Mouse (Mus musculus) heart, postnatal 10 days (tissue): ENCODE data around the gene Tdpoz2. TPM values are rescaled to one million over a fixed set of nuclear protein-coding genes. Genes with fewer than 3 reads are reported as not detected.
"Not testable (repeated sequence)": the region's sequence is repeated elsewhere in the genome, so short reads cannot be mapped to it uniquely, and the experiment has no call there.

Experiments
- DNase-seq, 2 experiments: peaks; one replicate each; pipeline ENCODE4 v3.0.0; 2021
- intact Hi-C: fragments of 180-260 bp; cut with DNase I; formaldehyde crosslinking; loops from one replicate; pipeline ENCODE4 v1.15.1; 2025
- total RNA-seq, 2 experiments: library from RNA; stranded (reverse); gene quantifications; 2 replicates each; pipeline ENCODE4 v1.2.3; 2021

The Tdpoz2 gene
- total RNA-seq = not detected

DNA sequence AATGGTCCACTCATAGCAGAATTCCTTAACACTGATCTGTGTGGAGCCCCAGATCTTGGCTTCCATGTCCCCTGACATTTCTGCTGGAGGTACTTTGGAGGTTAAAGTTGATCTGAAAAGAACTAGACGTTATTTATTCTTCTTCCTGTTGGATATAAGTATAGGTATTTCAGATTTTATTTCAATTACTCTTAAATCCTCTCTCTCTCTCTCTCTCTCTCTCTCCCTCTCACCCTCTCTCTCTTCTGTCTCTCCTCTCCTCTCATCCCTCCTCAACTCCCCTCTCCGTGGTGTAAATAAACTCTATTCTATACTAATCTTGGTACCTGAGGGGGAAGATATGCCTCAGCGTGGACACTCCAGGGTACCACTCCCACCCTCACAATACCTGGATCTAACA, at the start of gene Tdpoz2:
Gene Tdpoz2 (minus strand): TSS at position 101 of the 400 bp plus-strand sequence.
- intact Hi-C loops = no loop called here
- no peak for DNase-seq

DNA sequence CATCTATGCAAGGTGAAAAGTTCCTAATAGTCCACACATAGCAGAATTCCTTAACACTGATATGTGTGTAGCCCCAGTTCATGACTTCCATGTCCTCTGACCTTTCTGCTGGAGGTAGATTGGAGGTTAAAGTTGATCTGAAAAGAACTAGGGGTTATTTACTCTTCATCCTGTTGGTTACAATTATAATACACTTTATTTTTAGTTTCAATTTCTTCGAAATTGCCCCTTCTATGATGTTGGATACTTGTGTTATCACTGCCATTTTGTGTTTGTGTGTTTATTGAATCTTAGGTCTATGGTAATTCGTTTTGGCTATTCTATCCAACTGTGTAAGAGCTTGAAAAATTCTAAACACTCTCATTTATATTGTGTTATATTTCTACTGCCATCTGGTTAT, 40.5 kb upstream of the Tdpoz2 start, which contains the start of gene Gm37596:
Gene Gm37596 (minus strand): TSS at position 101 of the 400 bp plus-strand sequence.
- DNase-seq, intact Hi-C loops: not testable (repeated sequence)

DNA sequence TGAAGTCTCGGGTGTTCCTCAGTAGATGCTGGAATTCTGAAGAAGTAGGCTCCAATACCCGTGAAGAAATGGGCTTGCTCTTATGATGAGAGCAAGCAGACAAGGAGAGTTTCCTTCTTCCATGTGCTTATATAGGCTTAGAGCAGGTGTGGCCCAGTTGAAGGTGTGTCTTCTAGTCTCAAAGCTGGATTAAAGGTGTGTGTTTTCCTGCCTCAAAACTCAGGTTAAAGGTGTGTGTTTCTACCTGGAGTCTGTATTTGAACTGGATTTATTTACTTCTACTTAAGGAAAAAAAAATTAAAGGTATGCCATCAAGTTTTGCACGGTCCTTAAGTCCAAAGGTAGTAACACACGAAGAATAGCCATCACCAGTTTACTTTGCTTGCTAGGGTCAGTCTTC, 23.7 kb upstream of the Tdpoz2 start, which contains the start of gene Tdpoz1:
Gene Tdpoz1 (minus strand): TSS at position 101 of the 400 bp plus-strand sequence.
- intact Hi-C loops, DNase-seq: not testable (repeated sequence)

DNA sequence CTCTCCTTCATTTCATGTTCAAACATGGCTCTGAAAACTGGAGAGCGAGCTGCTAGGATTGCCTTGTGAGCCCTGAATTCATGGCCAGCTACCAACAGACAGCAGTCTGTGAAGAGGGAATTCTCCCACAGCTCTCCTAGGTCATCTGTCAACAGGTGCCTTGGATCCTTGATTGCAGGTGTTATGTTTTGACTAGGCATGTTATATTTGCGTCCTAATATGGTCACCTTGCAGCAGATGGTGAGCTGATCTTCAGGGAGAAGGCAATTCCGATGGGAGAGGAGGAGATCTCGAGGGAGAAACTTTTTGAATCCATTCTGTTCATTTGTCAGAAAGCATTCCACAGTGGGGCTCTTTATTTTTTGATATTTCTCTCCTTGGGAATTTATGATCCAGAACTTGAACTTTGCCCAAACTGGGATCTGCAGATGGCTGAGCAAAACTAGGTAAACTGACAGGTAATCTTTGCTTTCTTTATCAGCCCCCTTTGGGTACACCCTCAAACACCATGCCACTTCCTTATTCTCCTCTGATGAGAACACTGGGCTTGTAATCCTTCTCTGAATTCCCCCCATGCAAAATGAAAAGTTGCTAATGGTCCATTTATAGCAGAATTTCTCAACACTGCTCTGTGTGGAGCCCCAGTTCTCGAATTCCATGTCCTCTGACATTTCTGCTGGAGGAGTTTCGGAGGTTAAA, 18.5 kb upstream of the Tdpoz2 start:
- DNase-seq, intact Hi-C loops: not testable (repeated sequence)

DNA sequence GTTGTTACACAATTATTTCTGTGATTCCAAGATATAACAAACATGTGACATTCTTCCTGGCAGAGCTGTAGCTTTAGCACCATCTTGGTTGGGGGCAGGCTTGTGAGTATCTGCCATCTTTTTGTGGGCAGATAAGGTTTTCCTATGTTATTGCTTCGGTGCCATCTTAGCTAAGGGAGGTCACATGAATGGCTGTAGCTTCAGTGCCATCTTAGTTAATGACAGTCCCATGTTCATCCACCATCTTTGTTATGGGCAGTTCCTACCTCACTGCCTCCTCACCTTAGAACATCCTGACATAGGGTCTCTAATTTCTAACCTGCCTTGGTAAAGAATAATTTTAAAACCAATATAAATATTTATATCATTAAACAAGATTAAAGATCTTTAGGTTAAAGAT, 1.8 kb upstream of the Tdpoz2 start:
- DNase-seq = no peak
- intact Hi-C loops = no loop called here

DNA sequence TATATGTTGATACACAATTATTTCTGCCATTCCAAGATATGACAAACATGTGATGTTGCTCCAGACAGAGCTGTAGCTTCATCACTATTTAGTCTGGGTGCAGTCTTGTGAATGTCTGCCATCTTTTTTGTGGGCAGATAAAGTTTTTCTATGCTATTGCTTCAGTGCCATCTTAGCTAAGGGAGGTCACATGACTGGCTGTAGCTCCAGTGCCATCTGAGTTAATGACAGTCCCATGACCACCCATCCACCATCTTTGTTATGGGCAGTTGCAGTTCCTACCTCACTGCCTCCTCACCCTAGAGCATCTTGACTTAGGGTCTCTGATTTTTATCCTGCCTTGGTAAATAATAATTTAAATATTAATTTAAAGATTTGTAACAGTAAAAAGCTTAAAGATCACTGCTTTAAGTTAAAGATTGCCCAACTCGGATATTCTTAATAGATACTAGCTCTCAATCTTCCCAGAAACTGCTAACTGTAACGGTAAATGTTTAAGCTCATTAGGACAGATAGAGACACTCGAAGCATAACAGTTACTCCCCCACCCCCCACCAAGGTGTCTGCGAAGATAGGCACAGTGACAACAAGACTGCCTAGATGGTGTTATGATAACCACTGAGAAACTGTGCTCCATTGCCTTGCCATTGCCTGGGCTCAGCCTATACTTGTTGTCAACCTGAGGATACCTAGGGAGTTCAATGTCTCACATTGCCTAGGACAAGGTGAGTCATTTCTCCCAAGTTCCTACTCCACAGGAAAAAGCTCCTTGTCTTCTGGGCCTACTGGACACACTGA, 21.4 kb downstream of the Tdpoz2 start:
- DNase-seq, intact Hi-C loops: not testable (repeated sequence)

DNA sequence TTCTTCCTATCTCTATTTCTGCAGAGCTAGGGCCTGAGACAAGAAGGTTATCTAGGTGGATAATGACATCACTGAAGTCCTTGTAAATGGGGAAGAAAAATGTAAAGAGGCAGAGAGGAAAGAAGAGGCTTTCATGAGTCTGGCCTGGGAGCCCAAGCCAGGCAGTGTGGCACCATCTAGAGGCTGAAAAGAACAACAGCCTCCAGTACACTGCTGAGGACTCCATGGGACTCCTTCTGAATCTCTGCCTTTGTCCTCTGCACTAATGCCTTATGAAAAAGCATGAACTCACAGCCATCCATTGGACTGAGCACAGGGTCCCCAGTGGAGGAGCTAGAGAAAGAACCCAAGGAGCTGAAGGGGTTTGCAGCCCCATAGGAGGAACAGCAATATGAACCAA, 43.5 kb downstream of the Tdpoz2 start:
- DNase-seq = peak; percentile 33 to 53
- intact Hi-C loops = loop anchor here (5.0 kb wide), 1 partner anchor 247 kb away; no protein-coding TSS in a partner anchor

DNA sequence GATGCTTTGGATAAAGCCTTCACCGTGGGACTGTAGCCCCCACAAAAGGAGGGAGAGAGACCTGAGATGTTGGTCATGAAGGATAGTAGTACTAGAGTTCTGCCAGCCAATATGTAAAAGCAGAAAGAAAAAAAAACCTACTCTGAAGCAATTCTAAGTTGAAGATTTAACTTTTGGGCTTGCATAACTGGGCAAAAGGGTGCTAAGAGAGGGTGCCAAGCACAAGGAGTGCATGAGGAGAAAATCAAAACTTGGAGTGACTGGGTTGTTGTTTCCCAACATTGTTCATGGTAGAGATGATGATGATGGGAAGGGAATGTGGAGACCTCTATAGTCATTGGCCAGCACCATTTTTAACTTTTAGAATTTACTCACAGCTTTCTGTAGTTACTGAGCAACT, 50.6 kb downstream of the Tdpoz2 start:
- no peak for DNase-seq
- intact Hi-C loops = no loop called here

Other genes starting within 250 kb of the Tdpoz2 start
- gene Tchh, start 210.4 kb downstream of the Tdpoz2 start, total RNA-seq = under 1 TPM; 0.07 to 0.17 TPM
- not detected for gene Tchhl1, start 183.9 kb downstream of the Tdpoz2 start, total RNA-seq
- 100 to 1,000 TPM; 212 to 217 TPM for gene S100a11, start 132.2 kb downstream of the Tdpoz2 start, total RNA-seq
- 100 to 1,000 TPM; 143 to 197 TPM for gene S100a10, start 97.6 kb downstream of the Tdpoz2 start, total RNA-seq
- gene Tdpoz1, start 23.6 kb upstream of the Tdpoz2 start, total RNA-seq = not detected
- gene Gm37596, start 40.4 kb upstream of the Tdpoz2 start, total RNA-seq = not detected
- gene Gm5773, start 120.3 kb upstream of the Tdpoz2 start, total RNA-seq = not detected
- not detected for gene Tdpoz4, start 143.7 kb upstream of the Tdpoz2 start, total RNA-seq
- gene Tdpoz3, start 173.3 kb upstream of the Tdpoz2 start, total RNA-seq = not detected